Comparison of ENCODE assay signal across 9 mouse cellular contexts in genomic region chr11:117890519-117891282, GRCm38 (mm10). TPM values are rescaled to one million over a fixed set of nuclear protein-coding genes. Genes with fewer than 3 reads are reported as not detected.
DNase-seq lines count a peak whose midpoint lies in the region; ATAC-seq and TF ChIP-seq lines count a peak whose summit lies in the region.
"Had no signal": no experiment of that assay in that cellular context is flagged by ENCODE, and none has a peak within 500 bp of the region (broad histone marks: within the 10 kb centered on the region; RNA-seq: fewer than 3 reads in every experiment).

No protein-coding gene starts in this region.

- no peak for TF ChIP-seq EP300 in stomach, postnatal 0 days (optimal IDR thresholded peaks at IDR 0.05)

- no peaks in the 10 kb centered on the region for H3K9me3 ChIP-seq in forebrain, embryonic 10.5 days
- H3K9me3 ChIP-seq in forebrain, embryonic 16.5 days (ENCODE audit: control insufficient read depth, low read length), result no peaks in the 10 kb centered on the region
- no peaks in the 10 kb centered on the region for H3K9me3 ChIP-seq in heart, embryonic 15.5 days (replicated peaks)
- no peaks in the 10 kb centered on the region for H3K9me3 ChIP-seq in limb, embryonic 14.5 days (ENCODE audit: control insufficient read depth, low read length)
- H3K9me3 ChIP-seq in stomach, postnatal 0 days (ENCODE audit: control insufficient read depth, low read length), result no peaks in the 10 kb centered on the region

- H3K9ac ChIP-seq in forebrain, embryonic 16.5 days (replicated peaks; ENCODE audit: low read depth, low read length), result no peak overlapping the region
- no peak overlapping the region for H3K9ac ChIP-seq in heart, embryonic 15.5 days
- H3K9ac ChIP-seq in limb, embryonic 14.5 days (ENCODE audit: low read depth, low read length, severe bottlenecking), result no peak overlapping the region
- H3K9ac ChIP-seq in stomach, postnatal 0 days (ENCODE audit: low read length), result no peak overlapping the region

- DNase-seq in forebrain, embryonic 10.5 days (ENCODE audit: extremely low spot score, low spot score), result no peak
- DNase-seq in MN1 (ENCODE audit: low spot score), result peak; percentile 77
- no peak for DNase-seq in limb, embryonic 14.5 days (ENCODE audit: low spot score)
- DNase-seq in stomach, postnatal 0 days (ENCODE audit: low spot score), result peak; percentile 68
- no peak for DNase-seq in cerebellum, adult 11 months
- DNase-seq in left cerebral cortex, postnatal 36 days (ENCODE audit: low spot score in 2 of 2), result no peak

- H3K4me3 ChIP-seq in forebrain, embryonic 10.5 days, result peak overlapping the region; percentile 47
- no peak overlapping the region for H3K4me3 ChIP-seq in forebrain, embryonic 16.5 days (replicated peaks; ENCODE audit: low read length)
- no peak overlapping the region for H3K4me3 ChIP-seq in heart, embryonic 15.5 days
- H3K4me3 ChIP-seq in limb, embryonic 14.5 days (replicated peaks; ENCODE audit: low read length), result peak overlapping the region; percentile 29
- no peak overlapping the region for H3K4me3 ChIP-seq in stomach, postnatal 0 days (ENCODE audit: low read depth, low read length)
- H3K4me3 ChIP-seq: erythroblast, embryonic 14.5 days had no signal

- intact Hi-C loops in left cerebral cortex, postnatal 36 days (cut with DNase I), result no loop called here

- peaks cover 36% of the 10 kb centered on the region for H3K4me1 ChIP-seq in forebrain, embryonic 10.5 days
- H3K4me1 ChIP-seq in forebrain, embryonic 16.5 days (replicated peaks; ENCODE audit: control insufficient read depth, insufficient read depth, low read length), result peaks cover 22% of the 10 kb centered on the region
- H3K4me1 ChIP-seq in heart, embryonic 15.5 days (replicated peaks), result peaks cover 38% of the 10 kb centered on the region
- peaks cover 33% of the 10 kb centered on the region for H3K4me1 ChIP-seq in limb, embryonic 14.5 days (ENCODE audit: control insufficient read depth, insufficient read depth, low read length)
- peaks cover 15% of the 10 kb centered on the region for H3K4me1 ChIP-seq in stomach, postnatal 0 days (replicated peaks; ENCODE audit: control insufficient read depth, insufficient read depth)

- peaks cover 100% of the 10 kb centered on the region for H3K27me3 ChIP-seq in forebrain, embryonic 10.5 days (ENCODE audit: poor library complexity, severe bottlenecking)
- peaks cover 20% of the 10 kb centered on the region for H3K27me3 ChIP-seq in forebrain, embryonic 16.5 days (replicated peaks; ENCODE audit: control insufficient read depth, insufficient read depth, low read length)
- H3K27me3 ChIP-seq in heart, embryonic 15.5 days, result peaks cover 24% of the 10 kb centered on the region
- H3K27me3 ChIP-seq in limb, embryonic 14.5 days (ENCODE audit: control insufficient read depth, insufficient read depth, low read length), result peaks cover 7% of the 10 kb centered on the region; the same call in 1 of the 2 replicates
- H3K27me3 ChIP-seq in stomach, postnatal 0 days (ENCODE audit: control insufficient read depth, insufficient read depth, low read length), result no peaks in the 10 kb centered on the region

- no peak overlapping the region for H3K4me2 ChIP-seq in forebrain, embryonic 16.5 days (ENCODE audit: low read length)
- no peak overlapping the region for H3K4me2 ChIP-seq in heart, embryonic 15.5 days
- peak overlapping the region; percentile 29; the same call in 1 of the 2 replicates for H3K4me2 ChIP-seq in limb, embryonic 14.5 days (replicated peaks; ENCODE audit: low read depth, low read length, severe bottlenecking)
- 0 out of 2 replicates have a peak overlapping the region, but pooled peaks have one; percentile 25 for H3K4me2 ChIP-seq in stomach, postnatal 0 days (replicated peaks; ENCODE audit: low read depth)

- 17% methylated on average over 13 of the region's 13 CpGs for WGBS in forebrain, embryonic 10.5 days
- 17% methylated on average over 13 of the region's 13 CpGs for WGBS in forebrain, embryonic 16.5 days
- 28% methylated on average over 13 of the region's 13 CpGs for WGBS in heart, embryonic 15.5 days
- WGBS in limb, embryonic 14.5 days, result 18% methylated on average over 13 of the region's 13 CpGs
- 29% methylated on average over 13 of the region's 13 CpGs for WGBS in stomach, postnatal 0 days

- TF ChIP-seq POLR2A in limb, embryonic 14.5 days (IDR thresholded peaks at IDR 0.05; ENCODE audit: borderline replicate concordance, extremely low read depth, insufficient read depth, insufficient read length), result no peak

- peak overlapping the region; percentile 81 for H3K27ac ChIP-seq in forebrain, embryonic 10.5 days
- no peak overlapping the region for H3K27ac ChIP-seq in forebrain, embryonic 16.5 days (ENCODE audit: low read length)
- H3K27ac ChIP-seq in heart, embryonic 15.5 days, result no peak overlapping the region
- peak overlapping the region; percentile 38; the same call in 1 of the 2 replicates for H3K27ac ChIP-seq in limb, embryonic 14.5 days (replicated peaks; ENCODE audit: low read depth, low read length)
- peak overlapping the region; percentile 41 for H3K27ac ChIP-seq in stomach, postnatal 0 days (replicated peaks)

- TF ChIP-seq CTCF in stomach, postnatal 0 days (IDR thresholded peaks at IDR 0.05; ENCODE audit: low read depth), result peak; percentile 60

- ATAC-seq in forebrain, embryonic 16.5 days, result no peak
- peak; percentile 36; the same call in 1 of the 2 replicates for ATAC-seq in heart, embryonic 15.5 days (replicated peaks; ENCODE audit: insufficient number of reproducible peaks, insufficient read depth, low FRiP score, low read depth)
- ATAC-seq in limb, embryonic 14.5 days (ENCODE audit: low FRiP score, low read depth), result peak; percentile 11; the same call in 1 of the 2 replicates
- ATAC-seq in stomach, postnatal 0 days (ENCODE audit: low FRiP score, low TSS enrichment), result peak; percentile 66

- no peaks in the 10 kb centered on the region for H3K36me3 ChIP-seq in forebrain, embryonic 10.5 days (replicated peaks)
- no peaks in the 10 kb centered on the region for H3K36me3 ChIP-seq in forebrain, embryonic 16.5 days (ENCODE audit: control insufficient read depth, insufficient read depth)
- no peaks in the 10 kb centered on the region for H3K36me3 ChIP-seq in heart, embryonic 15.5 days
- H3K36me3 ChIP-seq in limb, embryonic 14.5 days (ENCODE audit: control insufficient read depth, insufficient read depth, low read length), result no peaks in the 10 kb centered on the region
- no peaks in the 10 kb centered on the region for H3K36me3 ChIP-seq in stomach, postnatal 0 days (ENCODE audit: control insufficient read depth, insufficient read depth, low read length)

RNA-seq across cellular contexts. Expression of gene Tha1, which starts 17.4 kb away (rescaled TPM):
- 4.4 and 6.4 TPM in 2 replicates for polyA plus RNA-seq in forebrain, embryonic 10.5 days (2016; fragmentation: Nextera tagmentation; extraction: Ambion mirVana)
- 3.7 and 5.4 TPM in 2 replicates for polyA plus RNA-seq in forebrain, embryonic 16.5 days (2015; fragmentation: Nextera tagmentation; extraction: Ambion mirVana)
- 5.5 and 6.4 TPM in 2 replicates for polyA plus RNA-seq in heart, embryonic 15.5 days (2015; fragmentation: Nextera tagmentation; extraction: Ambion mirVana)
- polyA plus RNA-seq in limb, embryonic 14.5 days (2012; rRNA removed), result 6.5 and 6.9 TPM in 2 replicates
- 3.4 and 4.1 TPM in 2 replicates for polyA plus RNA-seq in limb, embryonic 14.5 days (2014; fragmentation: Nextera tagmentation; extraction: Ambion mirVana)
- 5.7 and 6.5 TPM in 2 replicates for polyA plus RNA-seq in stomach, postnatal 0 days (2015; fragmentation: Nextera tagmentation; extraction: Ambion mirVana)
- total RNA-seq in left cerebral cortex, postnatal 36 days (2021), result 1 to 10 TPM; 3.4 to 7.2 TPM

RNA-seq across cellular contexts. Expression of gene Tmem235, which starts 30.1 kb away (rescaled TPM):
- polyA plus RNA-seq in forebrain, embryonic 10.5 days (2016; fragmentation: Nextera tagmentation; extraction: Ambion mirVana), result not detected in 2 replicates
- not detected in 2 replicates for polyA plus RNA-seq in forebrain, embryonic 16.5 days (2015; fragmentation: Nextera tagmentation; extraction: Ambion mirVana)
- polyA plus RNA-seq in heart, embryonic 15.5 days (2015; fragmentation: Nextera tagmentation; extraction: Ambion mirVana), result not detected in 2 replicates
- polyA plus RNA-seq in limb, embryonic 14.5 days (2012; rRNA removed), result not detected in 2 replicates
- polyA plus RNA-seq in limb, embryonic 14.5 days (2014; fragmentation: Nextera tagmentation; extraction: Ambion mirVana), result not detected in 2 replicates
- not detected in 2 replicates for polyA plus RNA-seq in stomach, postnatal 0 days (2015; fragmentation: Nextera tagmentation; extraction: Ambion mirVana)
- total RNA-seq in left cerebral cortex, postnatal 36 days (2021), result not detected
- polyA plus RNA-seq: erythroblast, embryonic 14.5 days had no signal

RNA-seq across cellular contexts. Expression of gene Birc5, which starts 41.6 kb away (rescaled TPM):
- polyA plus RNA-seq in forebrain, embryonic 10.5 days (2016; fragmentation: Nextera tagmentation; extraction: Ambion mirVana), result 412 and 424 TPM in 2 replicates
- polyA plus RNA-seq in forebrain, embryonic 16.5 days (2015; fragmentation: Nextera tagmentation; extraction: Ambion mirVana), result 72.6 and 82.9 TPM in 2 replicates
- polyA plus RNA-seq in heart, embryonic 15.5 days (2015; fragmentation: Nextera tagmentation; extraction: Ambion mirVana), result 202 and 215 TPM in 2 replicates
- 128 and 138 TPM in 2 replicates for polyA plus RNA-seq in limb, embryonic 14.5 days (2012; rRNA removed)
- 267 and 276 TPM in 2 replicates for polyA plus RNA-seq in limb, embryonic 14.5 days (2014; fragmentation: Nextera tagmentation; extraction: Ambion mirVana)
- polyA plus RNA-seq in stomach, postnatal 0 days (2015; fragmentation: Nextera tagmentation; extraction: Ambion mirVana), result 67.0 and 91.7 TPM in 2 replicates
- total RNA-seq in left cerebral cortex, postnatal 36 days (2021), result 1 to 10 TPM in 1 of 2 experiments, under 1 TPM in 1; 0.66 to 1.5 TPM

Comparison
In these comparisons a context has a peak if more than half of its experiments do, and no peak if none do; other contexts are left out.
1. H3K27ac ChIP-seq: peak in forebrain, embryonic 10.5 days (single experiment), limb, embryonic 14.5 days (single experiment) and stomach, postnatal 0 days (single experiment); none in forebrain, embryonic 16.5 days (single experiment) and heart, embryonic 15.5 days (single experiment).
2. H3K4me3 ChIP-seq: peak in forebrain, embryonic 10.5 days (single experiment) and limb, embryonic 14.5 days (single experiment); none in forebrain, embryonic 16.5 days (single experiment), heart, embryonic 15.5 days (single experiment) and stomach, postnatal 0 days (single experiment).
3. DNase-seq: peak in MN1 (single experiment) and stomach, postnatal 0 days (single experiment); none in forebrain, embryonic 10.5 days (single experiment), limb, embryonic 14.5 days (single experiment), cerebellum, adult 11 months (single experiment) and left cerebral cortex, postnatal 36 days (0 of 2).
4. H3K4me2 ChIP-seq: peak in limb, embryonic 14.5 days (single experiment) and stomach, postnatal 0 days (single experiment); none in forebrain, embryonic 16.5 days (single experiment) and heart, embryonic 15.5 days (single experiment).